Mouse (Mus musculus) G1E (cell line): ENCODE results near the gene Ddx42. TPM values are rescaled to one million over a fixed set of nuclear protein-coding genes. Genes with fewer than 3 reads are reported as not detected.
A peak's percentile ranks its signal among the peaks of the same experiment; 100 is the strongest.

ENCODE experiments used
- ATAC-seq: 2 replicates; pipeline ENCODE4 v1.8.0; 2016; ENCODE audit warnings: mild to moderate bottlenecking; ENCODE audit not compliant: insufficient number of reproducible peaks, poor library complexity, low FRiP score, severe bottlenecking; ENCODE audit errors: extremely low read depth
- DNase-seq: peaks from one replicate; pipeline ENCODE4 v3.0.0; 2012; ENCODE audit warnings: low spot score
- H3K27me3 ChIP-seq: 2 replicates; pipeline ENCODE4 v1.6.1; 2012; ENCODE audit warnings: mild to moderate bottlenecking, low read length, inconsistent platforms; ENCODE audit not compliant: insufficient read depth
- H3K36me3 ChIP-seq: replicated peaks from 2 replicates; pipeline ENCODE3; 2012; ENCODE audit warnings: mild to moderate bottlenecking, inconsistent platforms
- H3K4me1 ChIP-seq: 2 replicates; pipeline ENCODE4 v1.6.1; 2012; ENCODE audit warnings: low read depth, low read length, inconsistent platforms, mixed read lengths; ENCODE audit not compliant: insufficient read depth
- H3K4me3 ChIP-seq: 2 replicates; pipeline ENCODE4 v1.5.1; 2012; ENCODE audit warnings: low read depth, mild to moderate bottlenecking, inconsistent platforms, low read length, moderate library complexity, mixed read lengths
- H3K9me3 ChIP-seq: replicated peaks from 2 replicates; pipeline ENCODE4 v1.6.1; 2012; ENCODE audit warnings: inconsistent platforms
- CTCF ChIP-seq: IDR thresholded peaks from 2 replicates; pipeline ENCODE4 v1.5.1; 2012; ENCODE audit warnings: low read depth, low read length, inconsistent platforms, mixed read lengths
- GATA1 ChIP-seq: IDR thresholded peaks from 2 replicates; pipeline ENCODE4 v1.6.1; 2012; ENCODE audit warnings: borderline replicate concordance, low read length, inconsistent platforms, mixed read lengths
- GATA2 ChIP-seq: IDR thresholded peaks from 2 replicates; pipeline ENCODE4 v1.6.1; 2012; ENCODE audit warnings: low read depth, low read length, inconsistent platforms, borderline replicate concordance
- POLR2AphosphoS5 ChIP-seq: IDR thresholded peaks from 2 replicates; pipeline ENCODE4 v1.6.1; 2012; ENCODE audit warnings: low read depth, low read length, inconsistent platforms; ENCODE audit not compliant: insufficient replicate concordance
- TAL1 ChIP-seq: conservative IDR thresholded peaks from 2 replicates; pipeline ENCODE4 v1.6.1; 2012; ENCODE audit warnings: low read depth, low read length, inconsistent platforms, mixed read lengths
- polyA plus RNA-seq: library from polyadenylated mRNA; stranded (reverse); fragments of >175 nt; gene quantifications from 2 replicates; pipeline ENCODE4 v1.2.3, GENCODE M21; 2012
- total RNA-seq, 2 experiments: library from RNA; stranded (forward) in 1 of 2; stranded (reverse) in 1 of 2; fragments of 200-1000 nt in 1 of 2; fragments of >200 nt in 1 of 2; fragmentation: Nextera tagmentation in 1 of 2; gene quantifications; 2 replicates each; pipeline ENCODE4 v1.2.3; 2014 to 2017

The Ddx42 gene
- total and polyA plus RNA-seq, 3 experiments = 50.3 to 112 (median 63.7) TPM

GRCm38 (mm10) chr11:106266431-106266830 lies 49.7 kb downstream of the Ddx42 start:
- ATAC-seq (no peak), DNase-seq (no peak)
- H3K27me3 ChIP-seq = no peaks in the 10 kb centered on the region
- no peak overlapping the region for H3K4me3 ChIP-seq
- peaks cover 95% of the 10 kb centered on the region for H3K36me3 ChIP-seq
- peaks cover 51% of the 10 kb centered on the region for H3K4me1 ChIP-seq
- no peaks in the 10 kb centered on the region for H3K9me3 ChIP-seq
- TF ChIP-seq CTCF = no peak
- TF ChIP-seq TAL1 = no peak
- no peak for TF ChIP-seq GATA2
- TF ChIP-seq GATA1 = no peak
- TF ChIP-seq POLR2AphosphoS5 = no peak

- Histone ChIP-seq H3K27me3 (no peaks in the 10 kb centered on the region), H3K4me1 (peaks cover 50% of the 10 kb centered on the region), H3K9me3 (no peaks in the 10 kb centered on the region), H3K36me3 (peaks cover 87% of the 10 kb centered on the region), H3K4me3 (no peak overlapping the region; the same call in 1 of the 2 replicates)
- no peak for DNase-seq
- no peak for TF ChIP-seq GATA1
- TF ChIP-seq POLR2AphosphoS5 = no peak
- no peak for ATAC-seq
Measured at GRCm38 (mm10) chr11:106267311-106267852, 50.7 kb downstream of the Ddx42 start.

- H3K4me3 ChIP-seq = peak overlapping the region; percentile 51; the same call in 1 of the 2 replicates
- ATAC-seq (no peak), DNase-seq (no peak)
- H3K36me3 ChIP-seq = peaks cover 82% of the 10 kb centered on the region
- H3K9me3 ChIP-seq = no peaks in the 10 kb centered on the region
- no peaks in the 10 kb centered on the region for H3K27me3 ChIP-seq
- peaks cover 50% of the 10 kb centered on the region for H3K4me1 ChIP-seq
- TF ChIP-seq POLR2AphosphoS5 = no peak
- TF ChIP-seq CTCF = no peak
- no peak for TF ChIP-seq GATA2
- no peak for TF ChIP-seq TAL1
- TF ChIP-seq GATA1 = no peak
Measured at GRCm38 (mm10) chr11:106267871-106268270, 51.1 kb downstream of the Ddx42 start.

- H3K9me3 ChIP-seq = no peaks in the 10 kb centered on the region
- DNase-seq (no peak), ATAC-seq (no peak)
- peaks cover 51% of the 10 kb centered on the region for H3K4me1 ChIP-seq
- TF ChIP-seq CTCF = no peak
- no peak for TF ChIP-seq GATA2
- TF ChIP-seq GATA1 = no peak
- TF ChIP-seq POLR2AphosphoS5 = no peak
- TF ChIP-seq TAL1 = no peak
- no peaks in the 10 kb centered on the region for H3K27me3 ChIP-seq
- peak overlapping the region; percentile 51; the same call in 1 of the 2 replicates for H3K4me3 ChIP-seq
- peaks cover 76% of the 10 kb centered on the region for H3K36me3 ChIP-seq
Measured at GRCm38 (mm10) chr11:106268326-106269059, 51.8 kb downstream of the Ddx42 start.

- Histone ChIP-seq H3K4me1 (peaks cover 56% of the 10 kb centered on the region), H3K4me3 (peak overlapping the region; percentile 20; the same call in 1 of the 2 replicates), H3K27me3 (no peaks in the 10 kb centered on the region), H3K9me3 (no peaks in the 10 kb centered on the region), H3K36me3 (peaks cover 71% of the 10 kb centered on the region)
- DNase-seq (peak; percentile 73), ATAC-seq (0 out of 2 replicates have a peak, but pooled peaks have one; percentile 18)
- no peak for TF ChIP-seq CTCF
Measured at GRCm38 (mm10) chr11:106269060-106269431, 52.3 kb downstream of the Ddx42 start.

- TF ChIP-seq CTCF = no peak
- no peak for TF ChIP-seq GATA2
- TF ChIP-seq POLR2AphosphoS5 = no peak
- no peak for TF ChIP-seq TAL1
- no peak for TF ChIP-seq GATA1
- peak overlapping the region; percentile 92 for H3K4me3 ChIP-seq
- H3K9me3 ChIP-seq = no peaks in the 10 kb centered on the region
- ATAC-seq (no peak), DNase-seq (no peak)
- H3K36me3 ChIP-seq = peaks cover 48% of the 10 kb centered on the region
- H3K27me3 ChIP-seq = no peaks in the 10 kb centered on the region
- peaks cover 69% of the 10 kb centered on the region for H3K4me1 ChIP-seq
Measured at GRCm38 (mm10) chr11:106271131-106271793, 54.5 kb downstream of the Ddx42 start.
